Mouse (Mus musculus) gastrocnemius, postnatal 36 days (tissue): ENCODE results near the gene Sirt5. TPM values are rescaled to one million over a fixed set of nuclear protein-coding genes. Genes with fewer than 3 reads are reported as not detected.

Experiments
- DNase-seq, 2 experiments: peaks; one replicate each; pipeline ENCODE4 v3.0.0; 2022
- intact Hi-C: fragments of 180-260 bp; cut with DNase I; formaldehyde crosslinking; loops from one replicate; pipeline ENCODE4 v1.15.1; 2025
- long read RNA-seq, 2 experiments: library from polyadenylated mRNA; stranded (forward); transcript quantifications; one replicate each; pipeline ENCODE4 v2.0.0; 2021
- total RNA-seq, 2 experiments: library from RNA; stranded (reverse); gene quantifications; 2 replicates each; pipeline ENCODE4 v1.2.3; 2021

The Sirt5 gene
- total RNA-seq, result 10 to 100 TPM; 15.8 to 17.6 TPM
- long read RNA-seq, experiment 1, transcript Sirt5-211 (9 exons, 1,398 nt), result major isoform, 9 of 18 reads
- long read RNA-seq, experiment 1, partial matches to known transcripts, result 2 of 18 reads
- long read RNA-seq, experiment 1, other reads (novel, unspliced or antisense), result 7 of 18 reads
- long read RNA-seq, experiment 2, transcript Sirt5-211 (9 exons, 1,398 nt), result major isoform, 8 of 16 reads
- long read RNA-seq, experiment 2, partial matches to known transcripts, result 5 of 16 reads
- long read RNA-seq, experiment 2, other reads (novel, unspliced or antisense), result 3 of 16 reads

GRCm38 (mm10) chr13:43364985-43365824 is at the start of gene Sirt5:
Gene Sirt5 (plus strand): TSS chr13:43365496.
- intact Hi-C loops, result no loop called here
- peak; percentile 82 to 87 for DNase-seq

- DNase-seq, result no peak
- intact Hi-C loops, result no loop called here
These were observed 47.9 kb upstream of the Sirt5 start for GRCm38 (mm10) chr13:43317411-43317810.

- DNase-seq, result no peak
- intact Hi-C loops, result no loop called here
These were observed 45.9 kb upstream of the Sirt5 start for GRCm38 (mm10) chr13:43319396-43319795.

GRCm38 (mm10) chr13:43321492-43321891 is 43.8 kb upstream of the Sirt5 start:
- intact Hi-C loops, result loop anchor here (5.0 kb wide), 1 partner anchor 139 kb away; no protein-coding TSS in a partner anchor
- DNase-seq, result no peak

- no peak for DNase-seq
- intact Hi-C loops, result no loop called here
These were observed 39.9 kb upstream of the Sirt5 start for GRCm38 (mm10) chr13:43325427-43325826.

GRCm38 (mm10) chr13:43331721-43332444 is 33.4 kb upstream of the Sirt5 start:
- no peak for DNase-seq
- intact Hi-C loops, result loop anchor here (5.0 kb wide), 1 partner anchor 135 kb away; no protein-coding TSS in a partner anchor

GRCm38 (mm10) chr13:43332591-43332990 is 32.7 kb upstream of the Sirt5 start:
- intact Hi-C loops, result loop anchor here (5.0 kb wide), 1 partner anchor 135 kb away; no protein-coding TSS in a partner anchor
- peak in 1 of 2 experiments; percentile 19 for DNase-seq

GRCm38 (mm10) chr13:43336425-43337221 is 28.7 kb upstream of the Sirt5 start:
- DNase-seq, result no peak
- intact Hi-C loops, result no loop called here

- no peak for DNase-seq
- intact Hi-C loops, result no loop called here
These were observed 27.3 kb upstream of the Sirt5 start for GRCm38 (mm10) chr13:43338001-43338400.

GRCm38 (mm10) chr13:43338632-43339031 is 26.7 kb upstream of the Sirt5 start:
- intact Hi-C loops, result no loop called here
- DNase-seq, result no peak

- intact Hi-C loops, result no loop called here
- no peak for DNase-seq
These were observed 18.5 kb upstream of the Sirt5 start for GRCm38 (mm10) chr13:43346825-43347224.

GRCm38 (mm10) chr13:43349376-43349775 is 15.9 kb upstream of the Sirt5 start:
- DNase-seq, result no peak
- intact Hi-C loops, result no loop called here

- DNase-seq, result no peak
- intact Hi-C loops, result no loop called here
These were observed 14.7 kb upstream of the Sirt5 start for GRCm38 (mm10) chr13:43350489-43351169.

GRCm38 (mm10) chr13:43353356-43353755 is 11.9 kb upstream of the Sirt5 start:
- intact Hi-C loops, result no loop called here
- no peak for DNase-seq

GRCm38 (mm10) chr13:43354362-43354761 is 10.9 kb upstream of the Sirt5 start:
- intact Hi-C loops, result no loop called here
- no peak for DNase-seq

GRCm38 (mm10) chr13:43356346-43357125 is 8.8 kb upstream of the Sirt5 start:
- intact Hi-C loops, result no loop called here
- no peak for DNase-seq

GRCm38 (mm10) chr13:43360534-43360933 is 4.8 kb upstream of the Sirt5 start:
- intact Hi-C loops, result no loop called here
- DNase-seq, result no peak

- intact Hi-C loops, result no loop called here
These were observed 2.9 kb upstream of the Sirt5 start for GRCm38 (mm10) chr13:43362353-43362752.

GRCm38 (mm10) chr13:43365825-43366184 is 509 bp downstream of the Sirt5 start:
- intact Hi-C loops, result no loop called here
- no peak for DNase-seq

More at GRCm38 (mm10) chr13:43362353-43362752, 2.9 kb upstream of the Sirt5 start:
- DNase-seq, result no peak
